In the genomic region with DNA sequence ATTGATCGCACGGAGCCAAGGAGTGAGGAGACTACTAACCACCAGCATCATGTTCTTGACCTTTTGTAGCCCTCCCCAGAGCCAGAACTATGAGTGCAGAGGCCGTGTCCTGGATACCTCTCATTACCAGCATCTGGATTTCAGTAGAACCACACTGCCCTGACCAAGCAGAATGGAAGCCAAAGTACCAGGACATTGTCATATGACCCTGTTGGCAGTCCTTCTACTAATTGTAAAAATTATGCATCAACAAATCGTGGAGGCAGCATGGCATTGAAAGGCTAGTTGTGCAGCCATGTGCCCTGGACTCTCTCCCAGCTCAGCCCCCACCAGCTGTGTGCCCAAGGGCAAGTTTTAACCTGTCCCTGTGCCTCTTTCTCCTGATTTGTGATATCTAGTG, we compare ENCODE assay signal across 16 mouse cellular contexts.
DNase-seq lines count a peak whose midpoint lies in the region.
"Had no signal": no experiment of that assay in that cellular context is flagged by ENCODE, and none has a peak within 500 bp of the region (broad histone marks: within the 10 kb centered on the region; RNA-seq: fewer than 3 reads in every experiment).

No protein-coding gene starts in this region.

- intact Hi-C loops in left cerebral cortex, postnatal 4 days (cut with DNase I) = no loop called here

- DNase-seq in adrenal gland, postnatal 14 days = peak; percentile 48
- DNase-seq in adrenal gland, adult 18-20 months (ENCODE audit: low spot score in 2 of 2) = no peak
- peak; percentile 59 to 73 for DNase-seq in kidney, adult 8-10 months
- no peak for DNase-seq in kidney, postnatal 14 days
- DNase-seq in left cerebral cortex, adult 11 months (ENCODE audit: low spot score) = peak; percentile 38
- no peak for DNase-seq in left cerebral cortex, postnatal 4 days
- peak; percentile 58 to 75 for DNase-seq in kidney, postnatal 36 days
- DNase-seq in thymus, postnatal 0 days (ENCODE audit: low spot score) = no peak
- DNase-seq: cerebellum, adult 11 months; cerebellum, adult 8-10 months; cerebellum, postnatal 14 days; embryo, embryonic 11 days; gastrocnemius, postnatal 36 days; heart, adult 18-20 months; heart, postnatal 10 days; heart, postnatal 4 days had no signal

Comparison
In these comparisons a context has a peak if more than half of its experiments do, and no peak if none do; other contexts are left out.
1. DNase-seq: peak in adrenal gland, postnatal 14 days (single experiment), kidney, adult 8-10 months (2 of 2), left cerebral cortex, adult 11 months (single experiment) and kidney, postnatal 36 days (2 of 2); none in adrenal gland, adult 18-20 months (0 of 2), kidney, postnatal 14 days (single experiment), left cerebral cortex, postnatal 4 days (single experiment) and thymus, postnatal 0 days (single experiment).